Mouse (Mus musculus) intestine, embryonic 14.5 days (tissue): Measurements from ENCODE around the gene Klf5. TPM values are rescaled to one million over a fixed set of nuclear protein-coding genes. Genes with fewer than 3 reads are reported as not detected.
A peak's percentile ranks its signal among the peaks of the same experiment; 100 is the strongest.

Source experiments
- ATAC-seq: fragments of 200-750 bp; cut with Nextera tagmentation; replicated peaks from 2 replicates; pipeline ENCODE4 v1.8.0; 2017; ENCODE audit warnings: low read depth, moderate number of reproducible peaks, moderate TSS enrichment, moderate library complexity; ENCODE audit not compliant: low FRiP score, low TSS enrichment
- DNase-seq: peaks from one replicate; pipeline ENCODE4 v3.0.0-alpha.2; 2018; ENCODE audit warnings: low spot score
- H3K27ac ChIP-seq: fragments of 300-500 bp; sonication (generic); 2 replicates; pipeline ENCODE4 v1.5.1; 2014; ENCODE audit warnings: low read depth, mild to moderate bottlenecking, control low read depth
- H3K27me3 ChIP-seq: fragments of 300-500 bp; sonication (generic); replicated peaks from 2 replicates; pipeline ENCODE4 v1.6.1; 2014; ENCODE audit warnings: low read length, control low read depth; ENCODE audit not compliant: control insufficient read depth, insufficient read depth
- H3K36me3 ChIP-seq: fragments of 300-500 bp; sonication (generic); 2 replicates; pipeline ENCODE4 v1.6.1; 2014; ENCODE audit warnings: low read length, control low read depth; ENCODE audit not compliant: control insufficient read depth, insufficient read depth
- H3K4me1 ChIP-seq: fragments of 300-500 bp; sonication (generic); replicated peaks from 2 replicates; pipeline ENCODE4 v1.6.1; 2014; ENCODE audit warnings: low read length, control low read depth, mixed read lengths; ENCODE audit not compliant: control insufficient read depth, insufficient read depth
- H3K4me2 ChIP-seq: fragments of 300-500 bp; sonication (generic); 2 replicates; pipeline ENCODE4 v1.6.1; 2014; ENCODE audit warnings: low read length
- H3K4me3 ChIP-seq: fragments of 300-500 bp; sonication (generic); 2 replicates; pipeline ENCODE4 v1.5.1; 2014; ENCODE audit warnings: low read depth, low read length, control low read depth, mixed read lengths
- H3K9ac ChIP-seq: fragments of 300-500 bp; sonication (generic); 2 replicates; pipeline ENCODE4 v1.6.1; 2014; ENCODE audit warnings: mild to moderate bottlenecking, low read length
- H3K9me3 ChIP-seq: fragments of 300-500 bp; sonication (generic); 2 replicates; pipeline ENCODE4 v1.6.1; 2016; ENCODE audit warnings: low read length, control low read depth; ENCODE audit not compliant: control insufficient read depth
- WGBS: fragments of 180-500 bp; shearing (Covaris S2); extraction: QIAGEN DNeasy Blood & Tissue Kit; methylation state at CpG from one replicate; pipeline ENCODE4 v1.1.7; 2014; 5-methylcytosine and 5-hydroxymethylcytosine counted together
- polyA plus RNA-seq: library from polyadenylated mRNA; unstranded; fragments of >200 nt; fragmentation: Nextera tagmentation; extraction: Ambion mirVana; gene quantifications from 2 replicates; pipeline ENCODE4 v1.2.1, GENCODE M21; 2014

The Klf5 gene
- polyA plus RNA-seq, 1 experiment from 2014 or later: 93.4 TPM

GRCm38 (mm10) chr14:99316275-99316674 lies 17.8 kb downstream of the Klf5 start:
- H3K36me3 ChIP-seq: peaks cover 2% of the 10 kb centered on the region; the same call in 1 of the 2 replicates
- WGBS: 95% methylated on average over 4 of the region's 4 CpGs
- no peak overlapping the region for H3K4me2 ChIP-seq
- DNase-seq: no peak
- no peak overlapping the region for H3K9ac ChIP-seq
- H3K27me3 ChIP-seq: no peaks in the 10 kb centered on the region
- no peak for ATAC-seq
- no peaks in the 10 kb centered on the region for H3K9me3 ChIP-seq
- no peak overlapping the region for H3K4me3 ChIP-seq
- H3K27ac ChIP-seq: no peak overlapping the region
- no peaks in the 10 kb centered on the region for H3K4me1 ChIP-seq

- Histone ChIP-seq H3K4me3 (no peak overlapping the region), H3K9ac (no peak overlapping the region), H3K4me2 (no peak overlapping the region), H3K27ac (no peak overlapping the region), H3K9me3 (no peaks in the 10 kb centered on the region), H3K36me3 (no peaks in the 10 kb centered on the region), H3K27me3 (no peaks in the 10 kb centered on the region), H3K4me1 (no peaks in the 10 kb centered on the region)
- WGBS: 82% methylated on average over 5 of the region's 5 CpGs
- ATAC-seq: no peak
- DNase-seq: no peak
These were observed 22.2 kb downstream of the Klf5 start for GRCm38 (mm10) chr14:99320736-99321135.

GRCm38 (mm10) chr14:99323376-99323775 lies 24.9 kb downstream of the Klf5 start:
- Histone ChIP-seq H3K9me3 (no peaks in the 10 kb centered on the region), H3K9ac (no peak overlapping the region), H3K36me3 (no peaks in the 10 kb centered on the region), H3K27ac (no peak overlapping the region), H3K4me1 (no peaks in the 10 kb centered on the region), H3K4me2 (no peak overlapping the region), H3K27me3 (no peaks in the 10 kb centered on the region), H3K4me3 (no peak overlapping the region)
- ATAC-seq: no peak
- DNase-seq: no peak
- 89% methylated on average over 10 of the region's 10 CpGs for WGBS

DNA sequence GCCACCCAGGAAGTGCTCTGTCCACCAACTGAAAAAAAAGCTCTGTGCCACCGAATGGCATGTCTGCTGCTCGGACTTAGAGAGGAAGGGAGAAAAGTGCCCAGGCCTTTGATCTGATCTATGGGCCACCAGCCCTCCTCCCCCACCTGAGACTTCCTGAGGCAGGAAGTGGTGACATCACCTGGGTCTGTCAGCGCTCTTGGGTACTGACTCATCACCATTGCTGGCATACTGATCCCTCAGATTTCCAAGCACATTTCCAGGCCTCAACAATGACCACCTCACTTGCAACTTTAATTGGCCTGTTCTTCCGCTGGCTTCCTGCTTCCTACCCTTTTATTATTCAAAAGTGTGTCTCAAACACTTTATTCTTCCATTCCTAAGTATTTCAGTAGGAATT lies 26.0 kb downstream of the Klf5 start:
- H3K9me3 ChIP-seq: no peaks in the 10 kb centered on the region
- no peak overlapping the region for H3K9ac ChIP-seq
- no peaks in the 10 kb centered on the region for H3K27me3 ChIP-seq
- H3K36me3 ChIP-seq: no peaks in the 10 kb centered on the region
- H3K4me3 ChIP-seq: no peak overlapping the region
- no peaks in the 10 kb centered on the region for H3K4me1 ChIP-seq
- no peak overlapping the region for H3K27ac ChIP-seq
- 65% methylated on average over 4 of the region's 4 CpGs for WGBS
- DNase-seq: no peak
- no peak overlapping the region for H3K4me2 ChIP-seq
- ATAC-seq: no peak

DNA sequence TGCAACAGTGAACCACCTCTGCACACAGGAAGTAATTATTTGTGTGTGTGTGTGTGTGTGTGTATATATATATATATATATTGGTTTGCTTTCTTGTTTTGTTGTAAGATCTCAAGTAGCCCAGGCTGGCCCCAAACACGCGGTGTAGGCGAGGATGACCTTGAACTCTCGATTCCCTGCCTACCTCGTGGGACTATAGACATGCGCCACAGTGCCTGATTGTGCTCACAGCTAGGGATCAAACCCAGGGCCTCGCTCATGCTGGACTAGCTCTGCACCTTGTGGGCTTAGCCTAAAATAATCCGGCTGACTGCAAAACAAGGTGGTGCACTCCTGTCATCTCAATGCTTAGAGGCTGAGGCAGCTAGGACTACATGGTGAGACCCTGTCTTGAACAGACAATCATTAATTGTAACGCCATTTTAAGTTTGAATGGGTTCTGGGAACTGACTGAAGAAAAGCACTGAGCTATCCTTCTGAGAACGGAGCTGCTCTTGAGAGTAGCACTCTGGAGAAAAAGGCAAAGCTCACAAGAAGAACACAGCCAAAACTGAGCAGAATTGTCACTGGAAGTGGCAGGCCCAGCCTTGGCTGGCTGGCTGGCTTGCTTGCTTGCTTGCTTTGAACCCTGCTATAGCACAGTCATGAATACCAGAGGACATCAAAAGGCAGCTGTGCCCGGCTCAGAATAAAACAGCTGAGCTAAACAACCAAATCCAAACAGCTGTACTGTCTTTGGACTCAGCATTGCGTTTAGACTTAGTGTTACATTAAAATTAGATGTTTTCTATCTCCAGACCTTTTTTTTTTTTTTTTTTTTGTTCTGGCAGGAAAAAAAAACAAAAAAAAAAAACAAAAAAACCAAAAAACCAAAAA lies 27.3 kb downstream of the Klf5 start:
- Histone ChIP-seq H3K4me1 (no peaks in the 10 kb centered on the region), H3K9ac (no peak overlapping the region), H3K36me3 (no peaks in the 10 kb centered on the region), H3K27me3 (no peaks in the 10 kb centered on the region), H3K27ac (no peak overlapping the region), H3K4me3 (no peak overlapping the region), H3K4me2 (no peak overlapping the region), H3K9me3 (no peaks in the 10 kb centered on the region)
- DNase-seq: no peak
- ATAC-seq: no peak
- WGBS: 85% methylated on average over 12 of the region's 12 CpGs

- no peak overlapping the region for H3K4me3 ChIP-seq
- H3K27ac ChIP-seq: no peak overlapping the region
- H3K4me1 ChIP-seq: no peaks in the 10 kb centered on the region; the same call in 1 of the 2 replicates
- H3K4me2 ChIP-seq: no peak overlapping the region
- no peaks in the 10 kb centered on the region for H3K9me3 ChIP-seq
- 80% methylated on average over 3 of the region's 3 CpGs for WGBS
- no peaks in the 10 kb centered on the region for H3K36me3 ChIP-seq
- H3K9ac ChIP-seq: no peak overlapping the region
- DNase-seq (no peak), ATAC-seq (no peak)
- H3K27me3 ChIP-seq: no peaks in the 10 kb centered on the region
These were observed 38.1 kb downstream of the Klf5 start for GRCm38 (mm10) chr14:99336598-99336997.

DNA sequence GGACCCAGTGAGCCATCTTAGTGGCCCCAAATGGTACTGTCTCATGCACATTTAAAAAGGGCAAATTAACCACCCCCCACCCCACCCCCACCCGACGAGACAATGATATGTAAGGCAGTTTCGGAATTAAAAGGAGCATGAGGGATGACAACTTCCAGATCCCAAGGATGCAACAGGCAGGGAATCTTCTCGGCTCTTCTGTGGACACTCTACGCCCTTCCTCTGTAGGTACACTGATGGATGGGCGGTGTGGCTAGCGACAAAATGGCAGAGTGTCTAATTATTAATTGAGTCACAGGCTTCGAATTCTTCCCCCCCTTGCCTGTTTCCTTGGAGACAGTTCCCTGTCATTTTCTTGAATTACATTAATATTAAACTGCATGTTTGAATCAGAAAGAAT lies 40.5 kb downstream of the Klf5 start:
- H3K4me2 ChIP-seq: no peak overlapping the region
- no peak overlapping the region for H3K27ac ChIP-seq
- 28% methylated on average over 8 of the region's 8 CpGs for WGBS

DNA sequence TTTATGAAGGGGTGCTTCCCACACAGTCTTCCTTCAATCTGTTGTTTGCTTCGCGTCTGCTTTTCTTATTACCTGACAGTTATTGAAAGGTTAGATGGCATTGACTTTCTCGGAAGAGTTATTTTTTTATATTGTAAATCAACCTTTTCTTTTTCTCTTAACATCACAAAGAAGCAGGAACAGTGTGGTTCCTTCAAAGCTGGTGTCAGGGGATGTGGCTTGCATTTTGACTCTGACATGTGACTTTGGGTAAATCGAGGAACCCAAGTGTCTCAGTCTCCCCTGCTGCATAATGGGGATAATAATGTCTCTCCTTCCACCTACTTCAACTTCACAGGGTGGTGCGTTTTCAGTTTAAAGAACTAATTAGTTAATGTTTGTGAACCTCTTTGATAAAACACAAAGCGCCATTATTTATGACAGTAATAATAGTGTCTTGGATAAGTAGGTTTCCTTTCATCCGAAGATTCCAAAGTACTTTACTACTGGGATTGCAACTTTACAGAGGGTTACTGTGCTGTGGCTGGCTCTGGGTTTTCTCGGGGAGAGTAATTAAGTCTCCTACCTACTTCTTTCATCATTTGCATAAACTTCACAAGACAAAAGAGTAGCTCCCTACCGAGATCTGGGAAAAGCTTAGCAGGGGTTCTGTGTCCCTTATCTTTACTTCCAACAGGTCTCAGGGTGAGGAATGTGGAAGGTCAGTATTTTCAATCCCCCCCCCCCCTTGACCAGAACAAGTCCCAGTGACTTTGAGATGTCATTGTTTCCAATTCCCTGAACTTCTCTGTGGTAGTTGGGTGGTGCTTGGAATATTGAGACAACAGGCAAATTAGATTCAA lies 41.4 kb downstream of the Klf5 start:
- Histone ChIP-seq H3K4me2 (no peak overlapping the region), H3K9ac (no peak overlapping the region), H3K9me3 (no peaks in the 10 kb centered on the region), H3K36me3 (no peaks in the 10 kb centered on the region), H3K4me1 (no peaks in the 10 kb centered on the region; the same call in 1 of the 2 replicates), H3K27me3 (no peaks in the 10 kb centered on the region), H3K27ac (0 out of 2 replicates have a peak overlapping the region, but pooled peaks have one; percentile 47), H3K4me3 (no peak overlapping the region)
- no peak for DNase-seq
- WGBS: 13% methylated on average over 9 of the region's 9 CpGs
- no peak for ATAC-seq

More for the DNA sequence above, 40.5 kb downstream of the Klf5 start:
- DNase-seq (no peak), ATAC-seq (no peak)
- no peak overlapping the region for H3K4me3 ChIP-seq
- H3K9me3 ChIP-seq: no peaks in the 10 kb centered on the region
- no peaks in the 10 kb centered on the region; the same call in 1 of the 2 replicates for H3K4me1 ChIP-seq
- H3K27me3 ChIP-seq: no peaks in the 10 kb centered on the region
- no peaks in the 10 kb centered on the region for H3K36me3 ChIP-seq
- no peak overlapping the region for H3K9ac ChIP-seq
